Mouse (Mus musculus): ENCODE data around the gene Bcl11a. TPM values are rescaled to one million over a fixed set of nuclear protein-coding genes. Genes with fewer than 3 reads are reported as not detected.

The Bcl11a gene
- polyA plus RNA-seq, 1 experiment = 6.5 TPM

DNA sequence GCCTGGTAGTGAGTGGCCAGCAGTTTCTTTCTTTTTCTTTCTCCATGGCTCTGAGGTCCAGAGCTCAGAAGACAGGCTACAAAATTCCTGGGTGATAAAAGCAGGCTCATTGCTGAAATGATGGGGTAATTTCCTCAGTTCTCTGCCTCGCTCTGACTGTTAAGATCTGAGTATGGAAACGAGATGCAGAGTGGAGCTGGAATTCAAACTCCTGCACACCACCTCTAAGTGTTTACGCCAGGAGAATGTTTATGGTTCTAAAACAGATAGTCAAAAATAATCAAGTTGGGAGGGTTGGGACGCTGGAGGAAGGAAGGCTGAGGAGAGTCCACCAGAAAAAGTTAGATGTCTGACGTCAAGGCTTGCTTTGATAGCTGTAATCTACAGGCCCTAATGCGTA, 13.6 kb upstream of the Bcl11a start:
- TF ChIP-seq GATA1 (IDR thresholded peaks at IDR 0.05; ENCODE audit: borderline replicate concordance, low read length) = no peak
- no peak for TF ChIP-seq FLI1 (IDR thresholded peaks at IDR 0.05; ENCODE audit: low read length)
- Histone ChIP-seq H3K27me3 (replicated peaks) (peaks cover 21% of the 10 kb centered on the region), H3K9me3 (no peaks in the 10 kb centered on the region), H3K4me1 (peaks cover 12% of the 10 kb centered on the region), H3K36me3 (replicated peaks; ENCODE audit: low read length) (no peaks in the 10 kb centered on the region), H3K4me3 (replicated peaks) (no peak overlapping the region)

DNA sequence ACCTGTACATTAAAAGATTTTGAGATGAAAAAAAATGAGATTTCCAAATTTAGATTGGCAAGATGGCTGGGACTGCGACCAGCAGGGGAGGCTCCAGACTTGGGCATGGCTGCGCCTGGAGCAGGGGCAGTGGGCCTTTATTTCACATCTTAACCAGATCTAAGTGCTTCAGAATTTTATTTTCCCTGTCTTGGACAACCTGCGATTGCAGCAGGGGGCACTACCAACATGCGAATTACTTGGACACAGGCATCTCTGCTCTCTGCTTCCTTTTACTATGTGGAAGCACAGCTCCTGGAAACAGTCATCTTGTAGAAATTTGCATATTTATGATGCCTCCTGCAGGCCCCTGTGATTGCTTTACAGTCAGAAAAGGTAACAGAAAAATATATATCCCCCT, 12.5 kb upstream of the Bcl11a start:
- Histone ChIP-seq H3K4me3 (replicated peaks) (no peak overlapping the region), H3K4me1 (peaks cover 12% of the 10 kb centered on the region), H3K36me3 (replicated peaks; ENCODE audit: low read length) (no peaks in the 10 kb centered on the region), H3K27me3 (replicated peaks) (peaks cover 27% of the 10 kb centered on the region), H3K9me3 (no peaks in the 10 kb centered on the region)
- TF ChIP-seq GATA1 (IDR thresholded peaks at IDR 0.05; ENCODE audit: borderline replicate concordance, low read length) = no peak
- TF ChIP-seq FLI1 (IDR thresholded peaks at IDR 0.05; ENCODE audit: low read length) = no peak

GRCm38 (mm10) chr11:24074021-24074591, 3.8 kb upstream of the Bcl11a start:
- H3K9me3 ChIP-seq = no peaks in the 10 kb centered on the region
- no peaks in the 10 kb centered on the region for H3K36me3 ChIP-seq (replicated peaks; ENCODE audit: low read length)
- H3K4me3 ChIP-seq (replicated peaks) = peak overlapping the region; percentile 95
- H3K4me1 ChIP-seq = peaks cover 45% of the 10 kb centered on the region
- no peak for TF ChIP-seq FLI1 (IDR thresholded peaks at IDR 0.05; ENCODE audit: low read length)
- TF ChIP-seq GATA1 (IDR thresholded peaks at IDR 0.05; ENCODE audit: borderline replicate concordance, low read length) = no peak
- peaks cover 23% of the 10 kb centered on the region for H3K27me3 ChIP-seq (replicated peaks)

- TF ChIP-seq FLI1 (IDR thresholded peaks at IDR 0.05; ENCODE audit: low read length) = no peak
- TF ChIP-seq GATA1 (IDR thresholded peaks at IDR 0.05; ENCODE audit: borderline replicate concordance, low read length) = no peak
- peaks cover 48% of the 10 kb centered on the region for H3K4me1 ChIP-seq
- no peaks in the 10 kb centered on the region for H3K9me3 ChIP-seq
- H3K36me3 ChIP-seq (replicated peaks; ENCODE audit: low read length) = no peaks in the 10 kb centered on the region
- peaks cover 23% of the 10 kb centered on the region for H3K27me3 ChIP-seq (replicated peaks)
- H3K4me3 ChIP-seq (replicated peaks) = peak within 1 kb of the TSS; percentile 95
These were observed 3.2 kb upstream of the Bcl11a start, which contains the start of gene A830031A19Rik for GRCm38 (mm10) chr11:24074634-24075104. Gene A830031A19Rik (minus strand): TSS chr11:24075054.

GRCm38 (mm10) chr11:24075486-24076126, 2.2 kb upstream of the Bcl11a start:
- Histone ChIP-seq H3K4me3 (replicated peaks) (peak overlapping the region; percentile 95), H3K4me1 (peaks cover 57% of the 10 kb centered on the region), H3K36me3 (replicated peaks; ENCODE audit: low read length) (no peaks in the 10 kb centered on the region), H3K27me3 (replicated peaks) (peaks cover 17% of the 10 kb centered on the region), H3K9me3 (no peaks in the 10 kb centered on the region)
- TF ChIP-seq GATA1 (IDR thresholded peaks at IDR 0.05; ENCODE audit: borderline replicate concordance, low read length) (no peak), FLI1 (IDR thresholded peaks at IDR 0.05; ENCODE audit: low read length) (no peak)

GRCm38 (mm10) chr11:24076127-24076650, 1.7 kb upstream of the Bcl11a start:
- Histone ChIP-seq H3K9me3 (no peaks in the 10 kb centered on the region), H3K4me3 (replicated peaks) (peak overlapping the region; percentile 95), H3K4me1 (peaks cover 59% of the 10 kb centered on the region), H3K36me3 (replicated peaks; ENCODE audit: low read length) (no peaks in the 10 kb centered on the region), H3K27me3 (replicated peaks) (peaks cover 17% of the 10 kb centered on the region)
- no peak for TF ChIP-seq GATA1 (IDR thresholded peaks at IDR 0.05; ENCODE audit: borderline replicate concordance, low read length)
- no peak for TF ChIP-seq FLI1 (IDR thresholded peaks at IDR 0.05; ENCODE audit: low read length)

DNA sequence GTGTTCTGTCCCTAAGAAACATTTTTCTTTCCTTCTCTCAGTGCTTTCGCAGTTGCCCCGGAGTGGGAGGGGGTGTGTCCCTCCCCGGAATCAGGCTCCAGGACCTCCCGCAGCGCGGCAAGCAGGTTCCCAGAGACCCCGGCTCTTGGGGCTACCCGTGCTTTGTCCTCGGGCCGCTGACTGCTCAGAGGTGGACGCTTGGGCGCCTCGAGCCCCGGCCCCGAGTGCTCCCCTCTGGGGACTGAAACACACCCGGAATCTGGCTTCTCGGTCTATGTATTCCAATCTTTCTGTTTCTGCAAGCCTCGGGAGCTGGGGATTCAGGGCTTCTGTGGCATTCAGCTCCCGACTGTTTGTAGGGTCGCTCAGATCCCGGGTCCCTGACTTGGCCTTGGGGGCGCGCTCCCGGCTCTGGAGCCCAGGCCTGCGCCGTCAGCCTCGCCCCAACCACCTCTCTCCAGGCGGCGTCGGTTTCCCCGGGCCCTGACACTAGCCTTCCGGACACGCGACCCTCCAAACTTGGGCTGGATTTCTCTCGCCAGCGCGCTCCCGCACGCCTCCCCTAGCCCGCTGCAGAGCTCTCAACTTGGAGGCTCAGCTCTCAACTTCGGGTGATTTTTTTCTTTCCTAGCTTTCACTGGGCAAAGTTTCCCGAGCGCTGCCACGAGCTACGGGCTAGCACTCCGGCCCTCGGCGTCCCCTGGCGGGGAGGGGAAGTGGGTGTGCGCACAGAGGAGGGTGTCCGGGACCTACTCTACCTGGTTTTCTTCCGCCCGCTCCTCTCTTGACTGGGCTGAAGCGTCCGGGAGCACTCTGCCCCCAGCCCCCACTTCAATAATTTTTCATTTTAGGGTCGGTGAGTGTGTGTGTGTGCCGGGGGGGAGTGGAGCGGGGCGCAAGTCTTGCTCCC, 780 bp upstream of the Bcl11a start:
- peaks cover 67% of the 10 kb centered on the region for H3K4me1 ChIP-seq
- H3K9me3 ChIP-seq = no peaks in the 10 kb centered on the region
- H3K36me3 ChIP-seq (replicated peaks; ENCODE audit: low read length) = no peaks in the 10 kb centered on the region
- H3K27me3 ChIP-seq (replicated peaks) = peaks cover 17% of the 10 kb centered on the region
- peak overlapping the region; percentile 95 for H3K4me3 ChIP-seq (replicated peaks)
- no peak for TF ChIP-seq FLI1 (IDR thresholded peaks at IDR 0.05; ENCODE audit: low read length)
- TF ChIP-seq GATA1 (IDR thresholded peaks at IDR 0.05; ENCODE audit: borderline replicate concordance, low read length) = no peak

GRCm38 (mm10) chr11:24078706-24079316, 955 bp downstream of the Bcl11a start:
- peaks cover 10% of the 10 kb centered on the region for H3K27me3 ChIP-seq (replicated peaks)
- H3K4me3 ChIP-seq (replicated peaks) = peak overlapping the region; percentile 95
- H3K9me3 ChIP-seq = no peaks in the 10 kb centered on the region
- no peaks in the 10 kb centered on the region for H3K36me3 ChIP-seq (replicated peaks; ENCODE audit: low read length)
- peaks cover 78% of the 10 kb centered on the region for H3K4me1 ChIP-seq
- no peak for TF ChIP-seq FLI1 (IDR thresholded peaks at IDR 0.05; ENCODE audit: low read length)
- TF ChIP-seq GATA1 (IDR thresholded peaks at IDR 0.05; ENCODE audit: borderline replicate concordance, low read length) = no peak

Measured in megakaryocyte, embryonic 14.5 days (primary cell).